Mouse (Mus musculus) heart, postnatal 14 days (tissue): ENCODE measurements around the gene Khdc1c. TPM values are rescaled to one million over a fixed set of nuclear protein-coding genes. Genes with fewer than 3 reads are reported as not detected.
"Not testable (repeated sequence)": the region's sequence is repeated elsewhere in the genome, so short reads cannot be mapped to it uniquely, and the experiment has no call there.

Experiments used
- DNase-seq, 2 experiments: peaks; one replicate each; pipeline ENCODE4 v3.0.0; 2021 to 2022
- intact Hi-C: fragments of 180-260 bp; cut with DNase I; formaldehyde crosslinking; loops from one replicate; pipeline ENCODE4 v1.15.1; 2025
- long read RNA-seq, 2 experiments: library from polyadenylated mRNA; stranded (forward); transcript quantifications; one replicate each; pipeline ENCODE4 v2.0.0; 2021
- total RNA-seq, 2 experiments: library from RNA; stranded (reverse); gene quantifications; 2 replicates each; pipeline ENCODE4 v1.2.3; 2021

Khdc1c gene
- not detected for total RNA-seq
- long read RNA-seq, experiment 1, result 0 reads
- long read RNA-seq, experiment 2, result 0 reads

DNA sequence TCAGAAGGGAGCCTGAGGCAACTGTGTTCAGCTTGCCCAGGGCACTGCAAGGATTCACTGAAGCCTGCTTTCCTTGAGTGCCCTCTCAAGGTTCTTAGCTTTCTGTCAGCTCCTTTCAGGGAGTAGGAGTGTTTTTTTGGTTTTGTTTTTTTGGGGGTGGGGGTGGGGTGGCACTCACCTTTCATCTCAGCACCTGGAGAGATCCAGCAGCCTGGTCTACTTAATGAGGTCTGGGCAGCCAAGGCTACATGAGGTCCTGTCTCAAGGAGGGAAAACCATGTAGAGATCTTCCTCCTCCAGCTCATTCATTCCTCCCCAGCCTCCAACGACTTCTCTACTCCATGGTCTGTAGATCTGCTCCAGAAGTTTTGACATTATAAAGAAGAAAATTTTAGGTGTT is at the start of gene Khdc1c:
TSS of gene Khdc1c (plus strand) at position 301 of the 400 bp plus-strand sequence.
- DNase-seq, intact Hi-C loops: not testable (repeated sequence)

DNA sequence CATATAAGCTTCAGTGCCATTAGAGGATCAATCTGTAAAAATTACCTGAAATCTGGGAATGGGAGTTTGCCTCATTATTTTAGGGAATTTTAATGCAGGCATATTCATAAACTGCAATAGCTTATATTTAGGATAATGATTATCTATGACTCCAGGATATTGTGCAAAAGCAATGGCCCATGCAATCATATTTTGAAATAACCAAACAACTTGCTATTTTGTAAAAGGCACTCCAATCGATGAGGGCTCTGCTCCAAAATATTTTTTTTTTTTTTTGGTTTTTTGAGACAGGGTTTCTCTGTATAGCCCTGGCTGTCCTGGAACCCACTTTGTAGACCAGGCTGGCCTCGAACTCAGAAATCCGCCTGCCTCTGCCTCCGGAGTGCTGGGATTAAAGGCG is 47.9 kb upstream of the Khdc1c start:
- DNase-seq, intact Hi-C loops: not testable (repeated sequence)

DNA sequence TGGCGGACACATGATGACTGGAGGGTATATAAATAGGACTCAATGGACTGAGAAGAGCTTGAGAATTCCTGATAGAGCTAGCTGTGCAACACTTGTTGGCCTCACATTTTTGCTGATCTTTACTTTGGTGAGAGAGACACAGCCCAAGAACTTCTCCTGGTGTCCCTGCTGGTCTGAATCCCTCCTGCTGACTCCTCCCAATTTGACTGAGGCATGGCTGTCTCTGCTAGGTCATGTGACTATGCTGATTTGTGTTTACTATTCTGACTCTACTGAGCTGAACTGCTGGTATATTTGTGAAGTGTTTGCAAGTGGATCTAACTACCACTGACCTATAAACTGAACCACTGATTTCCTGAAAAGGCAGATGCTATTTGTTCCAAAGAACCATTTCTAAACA is 46.5 kb upstream of the Khdc1c start:
- no peak for DNase-seq
- intact Hi-C loops, result no loop called here

DNA sequence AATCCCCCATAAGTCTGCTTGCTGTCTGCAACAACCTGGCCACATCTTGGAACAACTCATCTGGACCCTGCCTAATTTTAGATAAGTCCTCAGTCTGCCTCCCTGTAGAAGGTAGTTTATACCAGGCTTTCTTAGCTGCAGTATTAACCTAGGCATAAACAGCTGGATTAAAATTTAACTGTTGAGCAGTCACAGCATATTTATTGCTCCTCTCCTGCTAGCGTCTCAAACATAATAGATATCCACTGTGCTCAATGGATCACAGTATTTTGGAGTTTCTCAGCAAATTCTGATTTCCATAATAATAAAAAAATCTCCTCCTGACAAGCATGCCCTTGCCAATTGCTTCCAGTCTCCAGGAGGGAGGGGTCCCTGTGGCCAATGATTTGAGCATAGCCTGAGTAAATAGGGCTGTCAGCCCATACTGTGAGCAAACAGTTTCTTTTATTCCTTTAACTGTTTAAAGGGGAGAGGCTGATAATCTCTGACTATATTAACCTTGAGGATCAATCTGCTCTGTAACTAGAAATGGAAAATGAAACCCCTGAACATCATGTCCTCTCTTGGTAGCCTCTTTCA is 44.0 kb upstream of the Khdc1c start:
- no peak for DNase-seq
- intact Hi-C loops, result no loop called here

DNA sequence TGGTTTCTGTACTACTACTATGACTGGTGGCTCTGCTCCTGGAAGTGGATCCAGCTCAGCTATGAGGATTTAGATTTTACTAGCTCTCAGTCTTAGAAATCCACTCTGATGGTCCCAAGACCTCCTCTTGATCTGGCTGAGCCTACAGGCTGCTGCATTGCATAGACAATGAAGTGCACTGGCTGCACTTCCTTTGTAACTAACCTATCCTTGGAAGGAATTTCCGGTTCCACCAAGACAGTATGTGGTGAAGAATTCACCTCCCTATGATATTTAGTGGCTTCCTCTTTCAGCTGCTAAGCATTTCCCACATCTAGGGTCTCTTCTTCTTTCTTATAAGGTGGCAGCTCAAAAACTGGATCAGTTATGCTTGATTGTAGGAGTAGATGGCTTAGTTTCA is 43.5 kb upstream of the Khdc1c start:
- intact Hi-C loops, result no loop called here

DNA sequence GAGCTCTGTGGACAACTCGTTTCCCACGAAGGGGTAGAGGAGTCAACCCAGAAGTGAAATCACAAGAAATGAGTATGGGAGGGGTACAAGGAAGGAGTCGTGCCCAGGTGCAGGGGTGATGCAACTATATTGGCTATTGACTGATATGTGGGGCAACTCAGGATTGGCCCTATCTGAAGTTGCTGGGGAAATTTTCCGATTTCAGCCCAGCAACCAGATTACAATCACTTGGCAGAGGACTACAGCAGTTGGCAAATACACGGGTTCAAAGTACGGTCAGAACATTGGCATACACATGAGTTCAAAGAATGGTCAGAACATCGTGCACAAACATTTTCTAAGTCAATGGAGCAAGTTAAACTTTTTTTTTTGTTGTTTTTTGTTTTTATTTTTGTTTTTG is 41.4 kb upstream of the Khdc1c start:
- no peak for DNase-seq
- intact Hi-C loops, result no loop called here

More for the DNA sequence above, 43.5 kb upstream of the Khdc1c start:
- DNase-seq, result no peak

DNA sequence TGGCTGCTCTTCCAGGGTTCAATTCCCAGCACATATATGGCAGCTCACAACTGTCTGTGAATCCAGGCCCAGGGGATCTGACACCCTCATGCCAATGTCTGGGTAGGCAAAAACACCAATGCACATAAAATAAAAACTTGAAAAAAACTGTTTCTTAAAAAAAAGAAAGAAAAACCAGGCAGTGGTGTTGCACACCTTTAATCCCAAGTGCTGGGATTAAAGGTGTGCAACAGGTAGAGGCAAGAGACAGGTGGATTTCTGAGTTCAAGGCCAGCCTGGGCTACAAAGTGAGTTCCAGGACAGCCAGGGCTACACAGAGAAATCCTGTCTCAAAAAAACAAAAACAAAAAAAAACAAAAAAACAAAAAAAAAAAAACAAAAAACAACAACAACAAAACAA is 37.0 kb upstream of the Khdc1c start:
- DNase-seq, intact Hi-C loops: not testable (repeated sequence)

DNA sequence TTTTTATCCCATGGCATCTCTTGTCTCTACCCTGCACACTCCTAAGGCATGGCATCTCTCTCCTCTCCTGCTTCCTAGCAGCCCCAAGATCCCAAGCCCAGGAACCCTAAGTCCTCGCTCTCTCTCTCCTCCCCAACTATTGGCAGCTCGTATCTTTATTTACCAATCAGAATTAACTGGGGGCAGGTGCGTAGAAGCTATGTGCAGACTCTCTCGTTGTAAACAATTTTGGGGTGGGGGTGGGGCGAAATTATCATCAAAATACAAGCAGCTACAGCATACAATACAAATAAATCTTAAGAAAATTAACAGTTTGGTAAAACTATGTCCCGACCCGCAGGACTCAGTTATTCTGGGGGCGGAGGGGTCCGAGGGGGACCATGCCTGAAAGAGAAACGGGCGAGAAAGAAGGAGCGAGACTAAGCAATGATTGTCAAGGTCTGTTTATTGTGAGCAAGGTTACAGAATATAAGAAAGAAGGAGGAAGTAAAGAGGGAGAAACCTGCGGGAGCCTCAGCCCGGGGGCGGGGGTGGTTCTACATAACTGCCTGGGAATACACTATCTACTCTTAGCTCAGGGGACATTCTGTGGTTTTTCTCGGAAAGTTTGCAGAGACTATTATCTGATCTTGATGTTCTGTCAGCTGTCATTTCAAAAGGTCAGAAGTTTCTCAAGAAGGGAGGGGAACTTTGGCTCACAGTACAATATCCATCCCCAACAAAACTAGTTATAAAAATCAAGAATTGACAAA is 34.7 kb upstream of the Khdc1c start:
- no peak for DNase-seq
- intact Hi-C loops, result no loop called here

DNA sequence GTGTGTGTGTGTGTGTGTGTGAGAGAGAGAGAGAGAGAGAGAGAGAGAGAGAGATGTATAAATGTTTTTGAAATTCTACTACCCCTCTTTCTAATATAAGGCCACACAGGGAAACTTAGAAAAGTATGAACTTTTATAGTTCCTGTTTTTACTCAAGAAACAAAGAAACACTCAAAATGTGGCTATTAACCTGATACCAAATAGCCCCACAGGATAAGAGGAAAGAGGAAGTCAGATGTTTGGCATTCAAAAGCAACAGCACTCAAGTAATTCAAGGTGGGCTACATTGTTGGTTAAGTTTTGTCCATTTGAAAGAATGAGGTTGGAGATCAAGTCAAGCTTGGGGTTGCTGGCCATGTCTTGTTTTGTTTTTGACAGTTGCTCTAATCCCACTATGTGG is 32.3 kb upstream of the Khdc1c start:
- intact Hi-C loops, result no loop called here
- no peak for DNase-seq

DNA sequence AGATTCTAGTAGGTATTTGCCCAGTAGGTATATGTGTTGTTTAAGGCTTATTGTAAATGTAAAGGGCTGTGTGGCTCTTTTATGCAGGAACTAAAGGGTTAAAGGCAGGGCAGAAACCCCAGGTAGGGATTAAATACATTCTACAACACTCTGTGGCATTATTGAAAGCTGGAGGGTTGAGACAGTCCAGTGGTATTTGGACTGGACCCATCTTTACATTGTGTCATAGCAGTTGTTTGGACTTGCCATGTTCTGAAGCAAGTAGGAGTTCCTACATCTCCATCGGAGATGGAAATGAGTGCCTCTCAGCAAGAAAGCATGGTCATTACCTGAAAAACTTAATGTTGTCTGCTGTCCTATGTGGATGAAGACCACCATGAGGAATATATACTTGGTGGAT is 27.4 kb upstream of the Khdc1c start:
- intact Hi-C loops, result loop anchor here (10.0 kb wide), 1 partner anchor 406 kb away; no protein-coding TSS in a partner anchor
- no peak for DNase-seq

DNA sequence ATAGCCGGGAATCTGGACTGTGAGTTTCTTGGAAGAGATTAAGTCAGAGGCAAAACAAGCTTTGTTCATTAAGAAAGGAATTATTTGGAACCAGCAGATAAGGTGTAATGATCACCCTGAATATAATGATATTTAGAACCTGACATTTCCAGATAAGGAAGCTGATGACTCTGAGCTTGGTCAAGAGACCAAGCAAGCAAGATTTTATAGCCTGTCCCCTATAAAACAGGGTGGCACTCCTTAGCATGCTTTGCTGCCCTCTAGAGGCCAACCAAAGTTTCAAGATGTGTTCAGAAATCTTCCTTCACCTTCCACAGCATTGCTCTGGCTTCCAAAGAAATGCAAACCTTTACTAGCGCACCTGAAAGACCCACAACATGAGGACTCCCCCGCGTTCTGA is 23.9 kb upstream of the Khdc1c start:
- DNase-seq, result peak; percentile 55 to 74
- intact Hi-C loops, result loop anchor here (2.0 to 10.0 kb wide), 2 partner anchors 125 to 409 kb away; partner anchors contain the start of gene Tmem14a

DNA sequence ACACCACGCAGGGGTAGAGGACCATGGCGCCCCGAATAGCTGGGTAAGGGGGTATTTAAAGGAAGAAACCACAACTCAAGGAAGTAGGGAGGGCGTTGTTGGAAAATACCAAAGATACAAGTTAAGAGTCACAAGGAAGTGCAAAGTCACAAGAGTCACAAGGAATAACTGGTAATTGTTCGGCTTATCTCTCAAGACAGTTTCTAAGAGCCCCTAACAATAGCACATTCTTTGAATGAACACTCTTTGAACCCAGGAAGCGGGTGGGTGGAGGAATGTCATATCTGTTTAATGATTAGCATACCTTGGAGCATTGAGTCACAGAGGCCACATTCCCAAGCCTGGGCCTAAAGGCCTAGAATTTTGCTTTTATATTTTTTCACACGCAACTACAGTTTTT is 23.4 kb upstream of the Khdc1c start:
- DNase-seq, result not testable (repeated sequence)
- intact Hi-C loops, result loop anchor here (2.0 to 10.0 kb wide), 3 partner anchors 126 to 410 kb away; partner anchors contain the start of gene Tmem14a

DNA sequence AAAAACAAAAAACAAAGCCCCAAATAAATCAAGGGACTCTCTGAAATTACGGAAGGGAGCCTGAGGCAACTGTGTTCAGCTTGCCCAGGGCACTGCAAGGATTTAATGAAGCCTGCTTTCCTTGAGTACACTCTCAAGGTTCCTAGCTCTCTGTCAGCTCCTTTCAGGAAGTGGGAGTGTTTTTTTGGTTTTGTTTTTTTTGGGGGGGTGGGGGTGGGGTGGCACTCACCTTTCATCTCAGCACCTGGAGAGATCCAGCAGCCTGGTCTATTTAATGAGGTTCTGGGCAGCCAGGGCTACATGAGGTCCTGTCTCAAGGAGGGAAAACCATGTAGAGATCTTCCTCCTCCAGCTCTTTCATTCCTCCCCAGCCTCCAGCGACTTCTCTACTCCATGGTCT is 18.8 kb upstream of the Khdc1c start, which contains the start of gene Khdc1a:
TSS of gene Khdc1a (plus strand) at position 301 of the 400 bp plus-strand sequence.
- no peak for DNase-seq
- intact Hi-C loops, result loop anchor here (5.0 to 10.0 kb wide), 2 partner anchors 182 to 415 kb away; no protein-coding TSS in a partner anchor

DNA sequence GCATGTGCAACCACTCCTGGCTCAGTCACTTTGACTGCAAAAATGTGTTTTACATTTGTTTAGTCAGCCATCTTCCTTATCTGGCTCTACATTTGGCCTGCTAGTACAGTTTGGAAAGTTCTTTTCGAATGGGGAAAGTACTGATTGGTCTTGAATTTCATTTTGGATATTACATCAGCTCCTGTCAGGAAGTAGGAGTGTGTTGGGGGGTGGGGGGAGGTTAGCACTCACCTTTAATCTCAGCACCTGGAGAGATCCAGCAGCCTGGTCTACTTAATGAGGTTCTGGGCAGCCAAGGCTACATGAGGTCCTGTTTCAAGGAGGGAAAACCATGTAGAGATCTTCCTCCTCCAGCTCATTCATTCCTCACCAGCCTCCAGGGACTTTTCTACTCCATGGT is 15.1 kb downstream of the Khdc1c start, which contains the start of gene Khdc1b:
TSS of gene Khdc1b (plus strand) at position 301 of the 400 bp plus-strand sequence.
- no peak for DNase-seq
- intact Hi-C loops, result no loop called here

DNA sequence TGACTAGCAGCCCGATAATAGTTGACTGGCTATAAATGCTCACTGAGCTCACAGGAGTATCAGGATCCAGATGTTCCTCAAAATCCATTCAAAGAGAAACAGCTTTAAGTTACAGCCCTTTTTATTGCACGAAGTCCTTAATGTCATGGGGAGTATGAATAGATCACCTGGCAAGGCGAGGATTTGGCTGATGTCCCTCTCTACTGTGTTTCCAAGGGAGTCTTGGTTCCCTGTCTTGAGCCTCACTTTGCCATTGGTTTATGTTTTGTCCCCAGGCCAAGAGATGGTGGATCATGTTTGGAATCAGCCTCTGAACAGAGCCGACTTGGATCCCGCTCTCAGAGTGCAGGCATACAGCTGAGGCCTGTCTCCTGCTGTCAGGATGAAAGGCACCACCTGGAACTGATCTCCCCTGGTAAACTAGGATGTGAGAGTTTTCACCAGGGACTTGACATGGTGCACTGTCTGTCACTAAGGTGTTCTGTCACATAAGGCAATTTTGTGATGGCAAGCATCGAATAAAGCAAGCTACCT is 23.1 kb downstream of the Khdc1c start:
- intact Hi-C loops, result no loop called here
- DNase-seq, result no peak

DNA sequence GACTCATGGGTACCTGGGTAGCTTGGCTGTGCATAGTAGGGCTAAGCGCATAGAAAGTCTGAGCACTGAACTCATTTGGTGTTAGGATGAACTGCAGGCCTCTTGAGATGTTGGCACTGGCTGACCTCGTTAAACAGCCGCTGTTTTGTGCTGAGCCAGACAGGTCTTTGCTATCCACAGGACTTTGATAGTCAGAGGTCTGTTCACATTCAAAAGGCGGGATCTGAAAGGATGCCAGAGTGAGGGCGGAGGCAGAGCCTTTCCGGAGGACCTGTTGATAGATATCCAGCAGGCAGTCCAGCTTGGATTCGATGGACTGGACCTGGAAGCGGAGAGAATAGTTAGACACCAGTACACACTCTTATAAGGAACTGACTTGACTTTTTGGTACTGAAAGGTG is 34.7 kb downstream of the Khdc1c start:
- DNase-seq, result peak; percentile 4 to 16
- intact Hi-C loops, result no loop called here

DNA sequence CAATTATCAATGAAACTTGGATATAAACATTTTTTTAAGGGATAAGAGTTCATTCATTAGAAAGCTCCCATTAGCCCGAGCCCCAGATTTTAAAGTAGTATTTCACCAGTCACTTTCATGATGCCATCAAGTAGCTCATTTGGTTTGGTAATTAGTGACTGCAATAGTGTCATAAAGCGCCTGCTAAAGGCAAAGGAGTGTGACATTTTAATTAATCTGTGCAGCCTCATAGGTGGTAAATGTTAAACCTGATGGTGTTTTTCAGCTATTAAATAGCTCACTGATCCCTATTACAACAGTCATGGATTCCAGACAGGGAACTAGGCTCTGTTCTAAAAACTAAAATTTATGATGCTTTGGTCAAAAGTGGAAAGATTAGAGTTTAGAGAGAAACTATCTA is 39.1 kb downstream of the Khdc1c start:
- intact Hi-C loops, result no loop called here
- no peak for DNase-seq

DNA sequence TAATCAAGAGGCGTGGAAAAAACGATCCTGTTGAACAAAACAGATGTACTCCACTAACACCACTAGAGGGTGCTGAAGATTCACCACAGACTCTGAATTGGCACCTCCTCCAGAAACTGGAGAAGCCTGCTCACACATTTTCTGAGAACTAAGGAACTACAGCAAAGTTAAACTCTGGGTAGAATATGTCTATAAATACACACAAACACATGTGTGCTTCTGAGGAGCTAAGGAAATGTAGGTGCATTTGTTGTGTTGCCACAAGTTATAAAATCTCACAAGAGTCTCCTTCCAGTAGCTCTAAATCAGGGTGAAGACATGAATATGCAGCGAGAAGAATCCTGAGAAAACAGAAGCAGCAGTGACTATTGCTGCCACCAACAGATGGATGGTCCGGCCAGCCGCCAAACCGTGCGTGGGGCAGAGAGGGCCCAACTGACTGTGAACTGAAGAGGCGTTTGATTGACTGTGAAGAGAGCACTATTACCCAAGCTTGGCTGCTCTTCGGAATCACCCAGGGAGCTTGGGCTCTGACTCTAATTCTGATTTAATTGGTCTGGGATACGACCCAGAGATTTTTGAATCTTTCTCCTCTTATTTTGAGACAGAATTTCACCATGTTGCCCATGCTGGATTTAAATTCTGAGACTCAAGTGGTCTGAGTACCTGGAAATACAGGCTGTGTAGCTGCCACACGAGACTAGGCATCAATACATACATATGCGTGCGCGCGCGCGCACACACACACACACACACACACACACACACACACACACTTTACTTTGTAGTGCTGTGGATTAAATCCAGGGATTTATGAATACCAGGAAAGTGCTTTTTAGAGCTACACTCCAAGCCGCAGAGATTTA is 43.4 kb downstream of the Khdc1c start:
- peak; percentile 20 to 62 for DNase-seq
- intact Hi-C loops, result loop anchor here (2.0 to 5.0 kb wide), 2 partner anchors 556 to 857 kb away; no protein-coding TSS in a partner anchor

DNA sequence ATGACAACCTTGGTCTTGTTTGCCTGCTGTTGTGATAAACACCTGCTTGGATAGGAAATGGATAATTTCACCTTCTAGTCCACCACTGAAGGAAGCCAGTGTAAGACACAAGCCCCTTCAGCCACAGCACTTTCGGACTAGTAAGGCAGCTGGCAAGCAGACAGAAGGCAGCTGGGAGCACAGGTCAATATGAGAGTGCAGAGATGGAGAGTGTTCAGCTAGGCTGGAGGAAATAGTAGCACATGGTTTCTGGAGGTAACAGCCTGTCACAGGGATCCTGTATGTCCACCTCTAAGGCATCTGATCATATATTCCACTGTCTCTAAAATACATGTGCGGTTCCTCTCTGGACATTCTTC is 44.0 kb downstream of the Khdc1c start:
- no peak for DNase-seq
- intact Hi-C loops, result loop anchor here (5.0 kb wide), 1 partner anchor 555 kb away; no protein-coding TSS in a partner anchor

DNA sequence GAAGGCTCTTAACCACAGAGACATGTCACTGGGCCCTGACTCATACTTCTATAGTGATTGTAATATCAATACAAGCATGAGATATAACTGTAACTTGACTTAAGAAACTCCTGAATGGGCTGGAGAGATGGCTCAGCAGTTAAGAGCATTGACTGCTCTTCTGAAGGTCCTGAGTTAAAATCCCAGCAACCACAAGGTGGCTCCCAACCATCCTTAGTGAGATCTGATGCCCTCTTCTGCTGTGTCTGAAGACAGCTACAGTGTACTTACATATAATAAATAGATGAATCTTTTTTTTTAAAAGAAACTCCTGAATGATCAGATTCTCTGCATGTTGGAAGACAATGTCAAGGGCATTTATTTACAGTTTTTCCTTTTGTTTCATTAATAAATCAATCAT is 51.2 kb downstream of the Khdc1c start:
- peak in 1 of 2 experiments; percentile 19 for DNase-seq

More for the DNA sequence above, 51.2 kb downstream of the Khdc1c start:
- intact Hi-C loops, result no loop called here
